Mouse (Mus musculus) MEL (cell line): ENCODE results near the gene Scamp1.

Experiments
- CHD1 ChIP-seq: IDR thresholded peaks from 2 replicates; pipeline ENCODE4 v1.6.1; 2012; ENCODE audit warnings: low read depth, mild to moderate bottlenecking, inconsistent platforms, low read length, improper control_type of control experiment
- CTCF ChIP-seq, 3 experiments: IDR thresholded peaks in 2 of 3; conservative IDR thresholded peaks in 1 of 3; 2 replicates each; pipeline ENCODE4 v1.5.1; 2011 to 2012; ENCODE audit warnings: low read length in 3 of 3, low read depth in 2 of 3, mild to moderate bottlenecking in 2 of 3, improper control_type of control experiment in 1 of 3, inconsistent platforms in 1 of 3, mixed read lengths in 1 of 3, moderate library complexity in 1 of 3; ENCODE audit not compliant: control insufficient read depth in 1 of 3, insufficient read depth in 1 of 3, poor library complexity in 1 of 3, severe bottlenecking in 1 of 3
- ETS1 ChIP-seq: IDR thresholded peaks from 2 replicates; pipeline ENCODE4 v1.6.1; 2012; ENCODE audit warnings: low read depth, mild to moderate bottlenecking, inconsistent platforms, low read length, improper control_type of control experiment, moderate library complexity
- HCFC1 ChIP-seq: IDR thresholded peaks from 2 replicates; pipeline ENCODE4 v1.6.1; 2012; ENCODE audit warnings: low read depth, mild to moderate bottlenecking, inconsistent platforms, low read length, improper control_type of control experiment, moderate library complexity
- JUND ChIP-seq: IDR thresholded peaks from 2 replicates; pipeline ENCODE4 v1.6.1; 2011; ENCODE audit warnings: low read depth, mild to moderate bottlenecking, improper control_type of control experiment, low read length
- POLR2A ChIP-seq, 2 experiments: IDR thresholded peaks; 2 replicates each; pipeline ENCODE4 v1.6.1; 2011 to 2012; ENCODE audit warnings: low read length in 2 of 2, mild to moderate bottlenecking in 2 of 2, control low read depth in 1 of 2, improper control_type of control experiment in 1 of 2, low read depth in 1 of 2, moderate library complexity in 1 of 2; ENCODE audit not compliant: control insufficient read depth in 1 of 2, insufficient read depth in 1 of 2, poor library complexity in 1 of 2
- RCOR1 ChIP-seq: IDR thresholded peaks from 2 replicates; pipeline ENCODE4 v1.6.1; 2012; ENCODE audit warnings: low read depth, mild to moderate bottlenecking, inconsistent platforms, low read length, improper control_type of control experiment
- TAL1 ChIP-seq: IDR thresholded peaks from 2 replicates; pipeline ENCODE4 v1.6.1; 2012; ENCODE audit warnings: mild to moderate bottlenecking, inconsistent platforms, low read length, moderate library complexity, mixed read lengths
- TCF12 ChIP-seq: IDR thresholded peaks from 2 replicates; pipeline ENCODE4 v1.6.1; 2014; ENCODE audit warnings: low read depth, mild to moderate bottlenecking, inconsistent platforms, low read length, improper control_type of control experiment, moderate library complexity

DNA sequence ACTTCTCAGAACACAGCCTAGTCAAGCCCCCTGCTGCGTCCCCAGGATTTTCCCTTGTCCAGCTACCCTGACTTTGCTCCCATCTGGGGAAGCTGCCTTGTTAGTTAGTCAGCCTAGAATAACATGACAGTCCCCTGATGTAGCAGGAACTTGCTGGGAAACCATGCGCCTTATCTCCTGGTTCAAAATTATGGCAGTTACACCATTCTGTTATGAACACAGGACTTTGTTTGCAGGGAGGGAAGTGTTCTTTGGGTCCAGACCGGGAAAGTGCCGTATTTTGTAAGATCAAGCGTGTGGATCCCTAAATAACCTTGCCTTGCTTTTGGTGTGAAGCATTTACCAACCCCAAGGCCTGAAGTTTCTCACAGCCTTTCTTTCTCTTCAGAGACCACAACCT is 114.0 kb downstream of the Scamp1 start:
- TF ChIP-seq CHD1 (no peak), POLR2A (IDR thresholded peaks at IDR 0.05; ENCODE audit: control insufficient read depth in 1 of 2, insufficient read depth in 1 of 2, low read depth in 1 of 2, low read length in 2 of 2, poor library complexity in 1 of 2) (peak in 1 of 2 experiments; percentile 14; a peak in 1 of 4 replicates), HCFC1 (no peak), ETS1 (peak; percentile 38; the same call in 1 of the 2 replicates), CTCF (IDR thresholded peaks at IDR 0.05 in 2 of 3, conservative IDR thresholded peaks at IDR 0.05 in 1 of 3; ENCODE audit: control insufficient read depth in 1 of 3, insufficient read depth in 1 of 3, low read depth in 2 of 3, low read length in 3 of 3, poor library complexity in 1 of 3, severe bottlenecking in 1 of 3) (no peak), TCF12 (peak; percentile 8; the same call in 1 of the 2 replicates), JUND (no peak), RCOR1 (no peak), TAL1 (no peak)
